Mouse (Mus musculus) limb, embryonic 10.5 days (tissue): ENCODE measurements at regions not wholly inside any gene's neighbourhood (a gene's known extent, or its start where the extent isn't known, plus 50 kb on each side); places are given as distances from the start of the nearest gene placed in this dataset.
A peak's percentile ranks its signal among the peaks of the same experiment; 100 is the strongest.

Experiments used
- DNase-seq: peaks from one replicate; pipeline ENCODE4 v3.0.0-alpha.2; 2017; ENCODE audit warnings: low spot score
- H3K27ac ChIP-seq: fragments of 300-500 bp; sonication (generic); 2 replicates; pipeline ENCODE4 v1.5.1; 2016; ENCODE audit warnings: mild to moderate bottlenecking
- H3K27me3 ChIP-seq: fragments of 300-500 bp; sonication (generic); 2 replicates; pipeline ENCODE4 v1.6.1; 2016; ENCODE audit warnings: low read depth, mild to moderate bottlenecking; ENCODE audit not compliant: poor library complexity, severe bottlenecking
- H3K36me3 ChIP-seq: fragments of 300-500 bp; sonication (generic); 2 replicates; pipeline ENCODE4 v1.6.1; 2016; ENCODE audit warnings: mild to moderate bottlenecking, moderate library complexity
- H3K4me1 ChIP-seq: fragments of 300-500 bp; sonication (generic); 2 replicates; pipeline ENCODE4 v1.6.1; 2016
- H3K4me3 ChIP-seq: fragments of 300-500 bp; sonication (generic); 2 replicates; pipeline ENCODE4 v1.5.1; 2016; ENCODE audit warnings: mild to moderate bottlenecking, moderate library complexity
- H3K9me3 ChIP-seq: fragments of 300-500 bp; sonication (generic); replicated peaks from 2 replicates; pipeline ENCODE4 v1.6.1; 2016; ENCODE audit warnings: mild to moderate bottlenecking
- WGBS: fragments of 180-500 bp; shearing (Covaris S2); methylation state at CpG from one replicate; pipeline ENCODE4 v1.1.7; 2016; 5-methylcytosine and 5-hydroxymethylcytosine counted together

DNA sequence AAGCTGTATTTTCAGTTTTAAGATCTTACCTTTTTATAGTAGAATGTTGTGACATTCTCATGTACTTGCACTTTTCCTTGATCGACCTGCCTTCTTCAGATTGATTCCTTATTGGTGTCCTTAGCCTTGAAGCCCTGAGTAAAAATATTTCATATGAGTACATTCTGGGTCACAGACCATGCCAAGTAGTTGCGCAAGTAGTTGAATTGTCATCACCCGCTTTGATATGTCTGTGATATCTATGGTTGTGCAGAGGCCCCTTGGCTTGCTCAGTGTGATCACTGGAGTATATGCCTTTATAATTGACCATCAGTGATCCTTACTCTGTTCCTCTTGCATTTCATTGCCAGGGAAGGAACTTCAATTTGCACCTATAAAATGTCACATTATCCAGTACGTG lies 131.1 kb upstream of the Reg3g start:
- Histone ChIP-seq H3K9me3 (no peaks in the 10 kb centered on the region), H3K4me1 (no peaks in the 10 kb centered on the region), H3K27ac (no peak overlapping the region), H3K36me3 (no peaks in the 10 kb centered on the region), H3K27me3 (no peaks in the 10 kb centered on the region), H3K4me3 (no peak overlapping the region)
- WGBS, result 88% methylated on average over 4 of the region's 4 CpGs
- no peak for DNase-seq

DNA sequence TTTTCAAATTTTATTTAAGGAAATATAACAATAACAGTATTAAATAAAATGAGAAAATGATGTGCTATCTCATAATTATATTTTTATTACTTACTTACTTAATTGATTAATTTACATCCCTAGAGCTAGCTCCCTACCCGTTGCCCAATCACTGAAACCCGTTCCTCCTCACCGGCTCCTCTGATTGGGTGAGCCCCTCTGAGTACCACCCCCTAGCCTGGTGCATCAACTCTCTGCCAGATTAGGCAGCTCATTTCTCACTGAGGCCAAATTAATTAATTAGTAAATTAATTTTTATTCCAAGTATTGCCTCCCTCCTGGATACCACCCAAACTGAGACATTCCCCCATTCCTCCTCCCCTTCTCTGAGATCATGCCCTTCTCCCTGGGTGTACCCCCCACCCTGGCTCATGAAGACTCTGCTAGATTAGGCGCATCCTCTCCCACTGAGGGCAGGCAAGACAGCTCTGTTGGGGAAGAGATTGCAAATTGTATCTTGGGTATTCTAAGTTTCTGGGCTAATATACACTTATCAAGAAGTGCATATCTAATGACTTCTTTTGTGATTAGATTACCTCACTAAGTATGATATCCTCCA lies 101.4 kb upstream of the Reg3g start:
- no peaks in the 10 kb centered on the region for H3K27me3 ChIP-seq
- no peaks in the 10 kb centered on the region for H3K9me3 ChIP-seq
- H3K27ac ChIP-seq, result no peak overlapping the region
- no peaks in the 10 kb centered on the region for H3K36me3 ChIP-seq
- no peaks in the 10 kb centered on the region for H3K4me1 ChIP-seq
- no peak for DNase-seq
- no peak overlapping the region for H3K4me3 ChIP-seq
- 95% methylated on average over 4 of the region's 4 CpGs for WGBS

DNA sequence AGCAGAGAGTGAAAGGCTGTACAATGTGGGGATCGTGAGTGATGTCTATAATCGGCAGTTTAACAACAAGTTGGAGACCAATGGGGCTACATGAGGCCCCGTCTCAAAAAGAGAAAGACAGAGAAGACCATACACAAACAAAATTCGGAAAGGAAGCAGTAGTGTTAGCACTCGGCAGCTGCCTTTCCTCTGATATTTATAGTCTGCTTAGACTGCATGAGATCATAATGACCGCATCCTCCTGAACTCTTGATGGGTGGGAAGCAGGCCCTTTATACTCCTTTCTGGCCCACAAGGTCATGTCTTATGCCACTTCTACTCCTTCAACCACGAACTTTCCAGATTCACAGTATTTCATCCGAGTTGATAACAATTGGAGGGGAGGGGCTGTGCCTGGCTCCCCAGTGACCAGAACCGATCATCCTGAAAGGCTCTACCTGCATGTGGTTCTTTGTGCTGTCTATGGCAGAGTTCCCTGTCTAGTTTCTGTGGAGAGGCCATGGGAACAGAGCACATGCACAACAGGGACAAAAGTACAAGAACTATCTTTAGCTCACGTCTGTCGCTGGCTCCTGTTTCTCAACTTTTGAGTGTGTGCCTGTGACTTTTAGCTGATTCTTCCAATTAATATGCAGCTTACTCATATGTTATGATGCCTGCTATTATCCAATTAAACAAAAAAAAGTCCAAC lies 84.5 kb upstream of the Reg3g start:
- no peak overlapping the region for H3K27ac ChIP-seq
- no peaks in the 10 kb centered on the region for H3K27me3 ChIP-seq
- no peak overlapping the region for H3K4me3 ChIP-seq
- 76% methylated on average over 11 of the region's 11 CpGs for WGBS
- peaks cover 7% of the 10 kb centered on the region; the same call in 1 of the 2 replicates for H3K4me1 ChIP-seq
- no peaks in the 10 kb centered on the region for H3K36me3 ChIP-seq
- DNase-seq, result no peak
- H3K9me3 ChIP-seq, result no peaks in the 10 kb centered on the region

DNA sequence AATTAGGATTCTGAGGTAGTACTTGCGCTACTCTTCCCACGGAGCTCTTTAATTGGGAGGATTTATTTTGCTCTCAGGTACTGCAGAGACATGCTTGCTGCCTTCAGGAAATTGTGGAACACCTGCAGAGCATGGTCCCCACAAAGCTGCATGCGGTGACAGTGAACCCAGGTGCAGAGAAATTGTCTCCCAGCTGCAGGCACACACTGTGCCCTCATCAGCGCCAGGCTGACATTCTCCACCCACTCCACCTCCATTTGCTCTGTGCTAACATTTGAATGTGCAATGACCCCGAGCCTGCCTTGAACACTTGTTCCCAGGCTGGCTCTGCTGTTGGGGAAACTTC lies 83.7 kb upstream of the Reg3g start:
- Histone ChIP-seq H3K27me3 (no peaks in the 10 kb centered on the region), H3K9me3 (no peaks in the 10 kb centered on the region), H3K27ac (no peak overlapping the region), H3K4me3 (no peak overlapping the region), H3K36me3 (no peaks in the 10 kb centered on the region), H3K4me1 (peaks cover 7% of the 10 kb centered on the region; the same call in 1 of the 2 replicates)
- 41% methylated on average over 5 of the region's 5 CpGs for WGBS
- DNase-seq, result no peak

DNA sequence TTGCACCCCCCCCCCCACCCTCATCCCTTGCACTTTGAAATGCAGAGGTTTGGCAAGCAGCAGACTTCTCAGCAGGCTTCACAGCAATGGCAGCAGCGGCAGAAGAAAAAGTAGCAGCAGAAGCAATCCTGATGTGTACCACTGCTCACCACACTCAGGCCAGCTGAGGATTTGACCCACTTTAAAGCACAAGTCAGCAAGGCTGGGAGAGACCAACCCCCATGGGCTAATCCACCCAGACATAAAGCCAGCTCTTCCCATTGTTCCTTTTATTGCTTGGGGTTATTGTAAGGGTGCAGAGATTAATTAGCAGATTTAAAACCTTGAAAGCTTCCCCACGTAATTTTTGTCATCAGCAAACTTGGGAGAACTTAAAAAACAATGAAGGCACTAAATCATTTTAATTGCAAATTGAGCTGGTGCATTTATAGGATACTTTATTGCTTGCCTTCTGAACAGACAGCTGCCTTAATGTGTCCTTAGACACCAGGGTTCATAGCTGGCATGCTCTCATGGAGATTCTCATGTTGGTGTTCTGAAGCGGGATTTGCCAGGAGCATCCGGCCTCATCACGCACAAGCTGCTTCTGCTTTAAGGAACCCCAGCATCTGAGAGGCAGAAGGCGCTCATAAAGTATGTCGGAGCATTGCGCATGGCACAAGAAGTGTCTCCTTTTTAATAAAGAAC lies 83.1 kb upstream of the Reg3g start:
- 55% methylated on average over 8 of the region's 8 CpGs for WGBS
- Histone ChIP-seq H3K4me1 (peaks cover 7% of the 10 kb centered on the region; the same call in 1 of the 2 replicates), H3K9me3 (no peaks in the 10 kb centered on the region), H3K4me3 (no peak overlapping the region), H3K36me3 (no peaks in the 10 kb centered on the region), H3K27ac (no peak overlapping the region), H3K27me3 (no peaks in the 10 kb centered on the region)
- DNase-seq, result no peak

DNA sequence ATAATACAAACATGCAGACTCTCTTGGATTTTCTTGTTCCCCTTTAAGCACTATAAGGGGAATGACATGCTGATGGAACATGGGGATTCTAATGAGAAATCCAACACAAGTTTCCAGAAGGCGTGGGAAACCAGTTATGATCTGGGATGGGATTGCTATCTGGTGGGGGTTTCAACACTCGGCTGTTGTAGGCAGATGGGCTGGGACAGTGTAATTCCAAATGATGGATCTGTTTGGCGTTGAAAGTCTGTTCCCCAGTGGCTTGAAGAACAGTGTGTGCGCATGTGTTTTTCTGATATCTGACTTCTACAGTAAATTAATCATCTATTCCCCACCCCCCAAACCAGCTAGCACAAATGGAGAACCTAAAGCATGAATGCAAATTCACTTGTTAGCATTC lies 79.8 kb upstream of the Reg3g start:
- no peak for DNase-seq
- no peaks in the 10 kb centered on the region for H3K36me3 ChIP-seq
- H3K27ac ChIP-seq, result no peak overlapping the region
- H3K4me1 ChIP-seq, result peaks cover 7% of the 10 kb centered on the region; the same call in 1 of the 2 replicates
- no peaks in the 10 kb centered on the region for H3K27me3 ChIP-seq
- H3K9me3 ChIP-seq, result no peaks in the 10 kb centered on the region
- 75% methylated on average over 4 of the region's 4 CpGs for WGBS
- no peak overlapping the region for H3K4me3 ChIP-seq

DNA sequence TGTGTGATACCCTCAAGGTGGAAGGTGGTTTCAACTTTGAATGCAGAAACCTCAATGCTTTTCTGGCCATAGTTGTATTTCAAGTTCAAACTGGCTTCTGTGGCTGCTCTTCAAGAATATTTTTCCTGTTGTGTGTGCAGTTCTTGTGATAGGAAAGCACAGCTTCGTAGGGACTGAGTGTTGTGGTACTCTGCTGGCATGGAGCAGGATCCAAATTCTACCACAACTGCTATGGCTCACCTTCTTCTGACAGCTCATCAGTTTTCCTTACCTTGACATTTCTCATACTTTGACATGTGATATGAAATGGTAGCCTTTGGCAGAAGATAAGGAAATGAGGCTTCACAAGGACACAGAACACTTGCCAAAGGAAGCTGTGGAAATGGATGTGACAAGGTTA lies 79.0 kb upstream of the Reg3g start:
- no peaks in the 10 kb centered on the region for H3K36me3 ChIP-seq
- no peak overlapping the region for H3K4me3 ChIP-seq
- no peak overlapping the region for H3K27ac ChIP-seq
- no peaks in the 10 kb centered on the region for H3K9me3 ChIP-seq
- H3K27me3 ChIP-seq, result no peaks in the 10 kb centered on the region
- H3K4me1 ChIP-seq, result peaks cover 7% of the 10 kb centered on the region; the same call in 1 of the 2 replicates
- WGBS, result 88% methylated on average over 1 of the region's 1 CpGs
- DNase-seq, result no peak

DNA sequence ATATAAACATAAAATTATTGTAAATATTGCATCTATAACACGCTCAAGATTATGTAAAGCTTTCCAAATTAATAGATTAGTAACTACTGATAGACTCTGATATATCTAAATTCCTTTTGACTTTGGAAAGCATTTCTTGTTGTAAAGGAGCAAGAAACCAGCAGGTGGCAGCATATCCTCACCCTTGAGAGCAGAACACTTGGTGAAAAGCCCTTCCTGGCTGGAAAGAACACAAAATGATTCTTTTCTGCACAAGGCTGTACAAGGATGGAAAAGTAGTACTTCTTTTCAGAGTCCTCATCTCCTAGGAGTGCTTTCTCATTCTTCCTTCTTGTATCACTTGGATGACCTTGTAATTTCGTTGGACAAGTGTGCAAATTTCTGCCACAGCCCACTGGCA lies 75.6 kb upstream of the Reg3g start:
- DNase-seq, result peak; percentile 72
- Histone ChIP-seq H3K4me3 (no peak overlapping the region), H3K4me1 (no peaks in the 10 kb centered on the region), H3K27me3 (no peaks in the 10 kb centered on the region), H3K9me3 (no peaks in the 10 kb centered on the region), H3K27ac (no peak overlapping the region), H3K36me3 (no peaks in the 10 kb centered on the region)
- WGBS, result 25% methylated on average over 2 of the region's 2 CpGs

DNA sequence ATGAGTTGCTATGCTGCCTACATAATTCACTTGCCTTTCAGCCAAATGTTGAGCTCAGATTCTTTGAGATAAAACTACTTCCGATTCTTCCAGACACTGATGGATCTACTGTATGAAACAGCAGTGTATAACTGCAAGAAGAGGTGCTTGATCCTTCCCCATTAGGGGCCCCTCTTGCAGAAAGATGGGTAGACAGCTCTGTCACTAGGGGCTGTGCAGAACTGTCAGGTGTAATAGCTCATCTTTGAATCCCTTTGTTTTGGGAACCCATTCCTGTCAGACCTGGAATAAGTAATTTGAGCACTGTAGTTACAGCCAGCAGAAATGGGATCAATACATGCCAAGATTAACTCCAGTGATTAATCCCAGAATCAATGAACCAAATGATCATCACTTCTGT lies 68.8 kb upstream of the Reg3g start:
- no peak overlapping the region for H3K4me3 ChIP-seq
- no peak overlapping the region for H3K27ac ChIP-seq
- H3K36me3 ChIP-seq, result no peaks in the 10 kb centered on the region
- H3K9me3 ChIP-seq, result no peaks in the 10 kb centered on the region
- WGBS, result 89% methylated on average over 1 of the region's 1 CpGs
- no peak for DNase-seq
- H3K4me1 ChIP-seq, result no peaks in the 10 kb centered on the region
- no peaks in the 10 kb centered on the region for H3K27me3 ChIP-seq

DNA sequence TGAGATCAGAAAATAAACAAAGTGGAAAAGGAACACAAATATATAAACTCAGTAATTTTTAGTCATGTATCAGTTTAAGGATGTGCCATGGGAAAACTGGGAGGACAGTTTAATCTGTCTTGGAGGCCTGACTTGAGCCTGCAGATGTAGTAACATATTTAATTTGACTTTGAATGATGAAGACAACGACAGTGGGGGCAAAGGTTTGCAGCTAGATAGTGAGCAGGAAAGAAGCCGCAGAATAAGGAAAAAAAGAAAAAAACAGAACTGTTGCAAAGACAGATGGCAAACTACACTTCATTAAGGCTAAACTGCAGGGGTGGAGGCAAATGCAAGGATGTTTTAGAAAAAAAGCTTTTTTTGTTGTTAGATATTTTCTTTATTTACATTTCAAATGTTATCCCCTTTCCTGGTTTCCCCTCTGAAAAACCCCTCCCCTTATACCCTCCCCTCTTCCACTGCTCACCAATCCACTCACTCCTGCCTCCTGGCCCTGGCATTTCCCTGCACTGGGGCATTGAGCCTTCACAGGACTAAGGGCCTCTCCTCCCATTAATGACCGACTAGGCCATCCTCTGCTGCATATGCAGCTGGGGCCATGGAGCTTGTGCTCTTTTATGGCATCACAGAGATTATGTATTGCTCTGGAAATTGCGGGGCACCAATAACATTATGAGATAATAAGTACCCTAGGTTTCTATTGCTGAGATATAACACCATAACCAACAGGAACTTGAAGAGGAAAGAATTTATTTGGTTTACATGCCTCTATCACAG lies 58.5 kb upstream of the Reg3g start:
- H3K27ac ChIP-seq, result no peak overlapping the region
- no peaks in the 10 kb centered on the region for H3K9me3 ChIP-seq
- no peak for DNase-seq
- H3K4me1 ChIP-seq, result no peaks in the 10 kb centered on the region
- no peaks in the 10 kb centered on the region for H3K27me3 ChIP-seq
- 65% methylated on average over 4 of the region's 4 CpGs for WGBS
- no peaks in the 10 kb centered on the region for H3K36me3 ChIP-seq
- no peak overlapping the region for H3K4me3 ChIP-seq
